Mouse (Mus musculus) embryonic fibroblast, embryonic 13.5 days (primary cell): ENCODE results near the gene Gif.

Experiments
- CTCF ChIP-seq: IDR thresholded peaks from 2 replicates; pipeline ENCODE4 v1.5.1; 2011; ENCODE audit warnings: mild to moderate bottlenecking, control low read depth, low read length, moderate library complexity, borderline replicate concordance; ENCODE audit not compliant: insufficient read depth
- POLR2A ChIP-seq: IDR thresholded peaks from 2 replicates; pipeline ENCODE4 v1.6.1; 2011; ENCODE audit warnings: low read depth, mild to moderate bottlenecking, control low read depth, low read length, moderate library complexity

DNA sequence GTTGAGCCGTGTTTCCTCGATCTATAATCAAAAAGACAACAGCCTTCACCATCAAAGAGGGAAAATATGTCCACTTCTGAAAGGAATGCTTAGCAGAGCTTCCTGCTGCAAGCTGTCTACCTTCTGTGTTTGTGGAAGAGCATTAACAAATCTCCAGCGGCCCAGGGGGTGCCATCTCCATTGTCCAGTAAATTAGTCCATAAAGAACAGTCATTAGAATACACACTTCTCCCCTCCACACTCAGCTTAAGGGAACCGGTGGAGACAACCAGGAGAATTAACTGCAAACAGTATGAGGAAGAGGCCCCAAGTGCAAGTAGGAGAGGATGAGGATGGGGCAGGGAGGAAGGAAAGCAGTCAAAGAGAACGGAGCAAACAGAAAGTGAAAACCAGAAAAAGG is 44.5 kb downstream of the Gif start:
- TF ChIP-seq CTCF (no peak), POLR2A (no peak)
